Mouse (Mus musculus) kidney, adult 8-10 months (tissue): ENCODE measurements around the gene Crygd.

Experiments
- DNase-seq, 2 experiments: peaks; one replicate each; pipeline ENCODE4 v3.0.0; 2022

Crygd gene

GRCm38 (mm10) chr1:65041837-65042236 is 21.4 kb downstream of the Crygd start:
- DNase-seq = no peak

DNA sequence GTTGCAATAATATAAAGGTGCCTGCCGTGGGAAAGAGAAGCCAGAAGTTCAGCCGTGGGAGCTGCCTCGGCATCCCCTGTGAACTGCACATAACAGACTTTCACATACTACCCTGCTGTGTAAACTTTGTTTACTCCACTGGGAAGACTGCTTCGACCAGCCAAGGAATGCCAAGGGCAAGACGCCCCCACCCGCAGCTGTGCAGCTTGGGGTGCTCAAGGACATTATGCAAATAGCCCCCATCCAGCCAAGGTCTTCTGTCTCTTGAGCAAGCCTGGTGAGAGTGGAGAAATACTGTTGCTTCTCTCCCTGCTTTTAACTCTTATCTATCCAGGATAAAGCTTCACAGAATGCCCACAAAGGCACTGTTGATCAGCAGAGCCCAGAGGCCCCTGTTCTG is 22.4 kb downstream of the Crygd start:
- DNase-seq = no peak

GRCm38 (mm10) chr1:65039679-65040078 is 23.6 kb downstream of the Crygd start:
- DNase-seq = no peak

- no peak for DNase-seq
These were observed 25.7 kb downstream of the Crygd start for GRCm38 (mm10) chr1:65037542-65037941.

- DNase-seq = no peak
These were observed 27.7 kb downstream of the Crygd start for GRCm38 (mm10) chr1:65035513-65035912.

GRCm38 (mm10) chr1:65032641-65033040 is 30.6 kb downstream of the Crygd start, which contains the start of gene Akr1cl:
TSS of gene Akr1cl (minus strand) at chr1:65032759.
- DNase-seq = no peak

GRCm38 (mm10) chr1:65028206-65028605 is 35.0 kb downstream of the Crygd start:
- no peak for DNase-seq

- DNase-seq = no peak
These were observed 50.5 kb downstream of the Crygd start for GRCm38 (mm10) chr1:65012726-65013125.
